Mouse (Mus musculus) MEL (cell line): ENCODE data around the gene Msantd1. TPM values are rescaled to one million over a fixed set of nuclear protein-coding genes. Genes with fewer than 3 reads are reported as not detected.

Source experiments
- DNase-seq: peaks from one replicate; pipeline ENCODE4 v3.0.0; 2011; ENCODE audit warnings: low read depth, low spot score
- H3K27ac ChIP-seq: 2 replicates; pipeline ENCODE4 v1.5.1; 2012; ENCODE audit warnings: low read depth, mild to moderate bottlenecking, control low read depth, low read length, moderate library complexity; ENCODE audit not compliant: control insufficient read depth
- H3K27me3 ChIP-seq, 2 experiments: fragments of 150-350 bp in 1 of 2; sonication (generic) in 1 of 2; 2 replicates each; pipeline ENCODE4 v1.6.1; 2012; ENCODE audit warnings: low read length in 2 of 2, mild to moderate bottlenecking in 2 of 2, improper control_type of control experiment in 1 of 2, moderate library complexity in 1 of 2; ENCODE audit not compliant: insufficient read depth in 2 of 2, control insufficient read depth in 1 of 2
- H3K36me3 ChIP-seq, 2 experiments: 2 replicates each; pipeline ENCODE4 v1.6.1; 2012 to 2014; ENCODE audit warnings: low read length in 2 of 2, improper control_type of control experiment in 1 of 2, inconsistent platforms in 1 of 2, mild to moderate bottlenecking in 1 of 2; ENCODE audit not compliant: insufficient read depth in 2 of 2, control insufficient read depth in 1 of 2
- H3K4me1 ChIP-seq, 2 experiments: fragments of 150-350 bp in 1 of 2; sonication (generic) in 1 of 2; 2 replicates each; pipeline ENCODE4 v1.6.1; 2012; ENCODE audit warnings: low read length in 2 of 2, improper control_type of control experiment in 1 of 2, mild to moderate bottlenecking in 1 of 2; ENCODE audit not compliant: insufficient read depth in 2 of 2, control insufficient read depth in 1 of 2
- H3K4me3 ChIP-seq, 2 experiments: fragments of 150-350 bp in 1 of 2; sonication (generic) in 1 of 2; 2 replicates each; pipeline ENCODE4 v1.5.1; 2012; ENCODE audit warnings: low read depth in 2 of 2, low read length in 2 of 2, mild to moderate bottlenecking in 2 of 2, moderate library complexity in 2 of 2, control low read depth in 1 of 2, improper control_type of control experiment in 1 of 2; ENCODE audit not compliant: control insufficient read depth in 1 of 2, insufficient read depth in 1 of 2
- H3K79me2 ChIP-seq: 2 replicates; pipeline ENCODE4 v1.6.1; 2012; ENCODE audit warnings: mild to moderate bottlenecking, low read length, moderate library complexity; ENCODE audit not compliant: control insufficient read depth, poor library complexity, insufficient read depth
- H3K9ac ChIP-seq: 2 replicates; pipeline ENCODE4 v1.6.1; 2012; ENCODE audit warnings: low read depth, mild to moderate bottlenecking, control low read depth, low read length, moderate library complexity; ENCODE audit not compliant: control insufficient read depth, poor library complexity, severe bottlenecking
- H3K9me3 ChIP-seq: fragments of 150-350 bp; sonication (generic); replicated peaks from 2 replicates; pipeline ENCODE4 v1.6.1; 2012; ENCODE audit warnings: mild to moderate bottlenecking, low read length, improper control_type of control experiment, moderate library complexity; ENCODE audit not compliant: insufficient read depth
- CTCF ChIP-seq, 3 experiments: IDR thresholded peaks in 2 of 3; conservative IDR thresholded peaks in 1 of 3; 2 replicates each; pipeline ENCODE4 v1.5.1; 2011 to 2012; ENCODE audit warnings: low read length in 3 of 3, low read depth in 2 of 3, mild to moderate bottlenecking in 2 of 3, improper control_type of control experiment in 1 of 3, inconsistent platforms in 1 of 3, mixed read lengths in 1 of 3, moderate library complexity in 1 of 3; ENCODE audit not compliant: control insufficient read depth in 1 of 3, insufficient read depth in 1 of 3, poor library complexity in 1 of 3, severe bottlenecking in 1 of 3
- E2F4 ChIP-seq: IDR thresholded peaks from 2 replicates; pipeline ENCODE4 v1.6.1; 2011; ENCODE audit warnings: low read depth, low read length, improper control_type of control experiment, borderline replicate concordance
- HCFC1 ChIP-seq: IDR thresholded peaks from 2 replicates; pipeline ENCODE4 v1.6.1; 2012; ENCODE audit warnings: low read depth, mild to moderate bottlenecking, inconsistent platforms, low read length, improper control_type of control experiment, moderate library complexity
- MAZ ChIP-seq: IDR thresholded peaks from 2 replicates; pipeline ENCODE4 v1.6.1; 2012; ENCODE audit warnings: low read depth, mild to moderate bottlenecking, inconsistent platforms, low read length, improper control_type of control experiment
- polyA plus RNA-seq, 2 experiments: library from polyadenylated mRNA; stranded (reverse) in 1 of 2; unstranded in 1 of 2; fragments of >175 nt in 1 of 2; fragments of >200 nt in 1 of 2; gene quantifications; 2 replicates each; pipeline versions ENCODE4 v1.2.1 to v1.2.4; 2012; ENCODE audit warnings: low replicate concordance in 2 of 2, low read depth in 1 of 2; ENCODE audit not compliant: insufficient read length in 2 of 2, insufficient read depth in 1 of 2, missing spikeins in 1 of 2
- total RNA-seq: library from RNA; depleted of rRNA; stranded (reverse); fragments of 300-350 nt; gene quantifications from 2 replicates; pipeline ENCODE4 v1.2.3, GENCODE M21; 2012; rRNA removed

The Msantd1 gene
- total and polyA plus RNA-seq, 3 experiments, result 0.27 to 0.88 TPM; not detected in 1

- Histone ChIP-seq H3K4me1 (peaks cover 33 to 41% of the 10 kb centered on the region in 2 experiments), H3K4me3 (no peak overlapping the region), H3K27me3 (no peaks in the 10 kb centered on the region), H3K79me2 (no peaks in the 10 kb centered on the region), H3K9me3 (no peaks in the 10 kb centered on the region), H3K36me3 (peaks cover 0 to 27% of the 10 kb centered on the region in 2 experiments; a peak in 3 of 4 replicates), H3K9ac (no peak overlapping the region), H3K27ac (no peak overlapping the region)
- no peak for DNase-seq
- TF ChIP-seq CTCF (IDR thresholded peaks at IDR 0.05 in 2 of 3, conservative IDR thresholded peaks at IDR 0.05 in 1 of 3; ENCODE audit: control insufficient read depth in 1 of 3, insufficient read depth in 1 of 3, low read depth in 2 of 3, low read length in 3 of 3, poor library complexity in 1 of 3, severe bottlenecking in 1 of 3), result peak in 1 of 3 experiments; percentile 25; a peak in 2 of 6 replicates
- TF ChIP-seq E2F4, result no peak
- TF ChIP-seq HCFC1, result no peak
- no peak for TF ChIP-seq MAZ
Observed at GRCm38 (mm10) chr5:34972471-34972870, 64.7 kb downstream of the Msantd1 start.

Other genes starting within 250 kb of the Msantd1 start
- gene Nop14, start 247.9 kb upstream of the Msantd1 start, total RNA-seq, result 87.3 and 101 TPM in 2 replicates
- gene Nop14, start 247.9 kb upstream of the Msantd1 start, polyA plus RNA-seq, result 100 to 1,000 TPM in 1 of 2 experiments, not detected in 1; 132 TPM
- gene Grk4, start 247.6 kb upstream of the Msantd1 start, total RNA-seq, result 0.42 and 0.81 TPM in 2 replicates
- gene Grk4, start 247.6 kb upstream of the Msantd1 start, polyA plus RNA-seq, result under 1 TPM in 1 of 2 experiments, not detected in 1; 0.70 TPM
- gene Htt, start 146.3 kb upstream of the Msantd1 start, total RNA-seq, result 27.0 and 27.5 TPM in 2 replicates
- gene Htt, start 146.3 kb upstream of the Msantd1 start, polyA plus RNA-seq, result 10 to 100 TPM in 1 of 2 experiments, not detected in 1; 33.0 TPM
- gene Rgs12, start 41.4 kb downstream of the Msantd1 start, total RNA-seq, result 11.9 and 12.9 TPM in 2 replicates
- gene Rgs12, start 41.4 kb downstream of the Msantd1 start, polyA plus RNA-seq, result 10 to 100 TPM in 1 of 2 experiments, not detected in 1; 15.4 TPM
- gene Hgfac, start 133.5 kb downstream of the Msantd1 start, total RNA-seq, result 0.39 and 0.62 TPM in 2 replicates
- 1 to 10 TPM in 1 of 2 experiments, not detected in 1; 1.6 TPM for gene Hgfac, start 133.5 kb downstream of the Msantd1 start, polyA plus RNA-seq
- gene Dok7, start 148.8 kb downstream of the Msantd1 start, total RNA-seq, result 0.08 TPM in 1 of 2 replicates, not detected in the other
- gene Dok7, start 148.8 kb downstream of the Msantd1 start, polyA plus RNA-seq, result under 1 TPM in 1 of 2 experiments, not detected in 1; 0.21 TPM
- gene Lrpap1, start 197.8 kb downstream of the Msantd1 start, total RNA-seq, result 41.6 and 45.0 TPM in 2 replicates
- gene Lrpap1, start 197.8 kb downstream of the Msantd1 start, polyA plus RNA-seq, result 10 to 100 TPM in 1 of 2 experiments, not detected in 1; 74.7 TPM